Mouse (Mus musculus) urinary bladder, postnatal 14 days (tissue): ENCODE measurements around the gene Batf.
"Not testable (repeated sequence)": the region's sequence is repeated elsewhere in the genome, so short reads cannot be mapped to it uniquely, and the experiment has no call there.

Experiments used
- DNase-seq: peaks from one replicate; pipeline ENCODE4 v3.0.0; 2021; ENCODE audit warnings: low spot score

The Batf gene

GRCm38 (mm10) chr12:85684411-85685275 lies 1.8 kb upstream of the Batf start:
- DNase-seq: no peak

GRCm38 (mm10) chr12:85687217-85687533 lies 706 bp downstream of the Batf start:
- DNase-seq: no peak

GRCm38 (mm10) chr12:85687846-85688245 lies 1.4 kb downstream of the Batf start:
- DNase-seq: no peak

- no peak for DNase-seq
Observed at GRCm38 (mm10) chr12:85695787-85696186, 9.3 kb downstream of the Batf start.

- no peak for DNase-seq
Observed at GRCm38 (mm10) chr12:85696436-85696835, 10.0 kb downstream of the Batf start.

- not testable (repeated sequence) for DNase-seq
Observed at GRCm38 (mm10) chr12:85698179-85698578, 11.7 kb downstream of the Batf start.

GRCm38 (mm10) chr12:85700191-85700841 lies 13.8 kb downstream of the Batf start:
- DNase-seq: no peak

GRCm38 (mm10) chr12:85700842-85701223 lies 14.4 kb downstream of the Batf start:
- DNase-seq: no peak

GRCm38 (mm10) chr12:85702166-85703055 lies 15.9 kb downstream of the Batf start:
- DNase-seq: no peak

- no peak for DNase-seq
Observed at GRCm38 (mm10) chr12:85703507-85703906, 17.0 kb downstream of the Batf start.

- no peak for DNase-seq
Observed at GRCm38 (mm10) chr12:85704566-85704965, 18.1 kb downstream of the Batf start.

- peak; percentile 83 for DNase-seq
Observed at GRCm38 (mm10) chr12:85705002-85705830, 18.7 kb downstream of the Batf start.

GRCm38 (mm10) chr12:85705831-85706530 lies 19.5 kb downstream of the Batf start:
- DNase-seq: no peak

GRCm38 (mm10) chr12:85706906-85707305 lies 20.4 kb downstream of the Batf start:
- no peak for DNase-seq

- no peak for DNase-seq
Observed at GRCm38 (mm10) chr12:85707391-85707790, 20.9 kb downstream of the Batf start.

- no peak for DNase-seq
Observed at GRCm38 (mm10) chr12:85708556-85708955, 22.1 kb downstream of the Batf start.

GRCm38 (mm10) chr12:85710695-85711094 lies 24.2 kb downstream of the Batf start:
- DNase-seq: no peak

GRCm38 (mm10) chr12:85712587-85712986 lies 26.1 kb downstream of the Batf start:
- no peak for DNase-seq

- no peak for DNase-seq
Observed at GRCm38 (mm10) chr12:85714126-85714525, 27.7 kb downstream of the Batf start.

GRCm38 (mm10) chr12:85725306-85725705 lies 38.8 kb downstream of the Batf start:
- DNase-seq: no peak
